In the genomic region with DNA sequence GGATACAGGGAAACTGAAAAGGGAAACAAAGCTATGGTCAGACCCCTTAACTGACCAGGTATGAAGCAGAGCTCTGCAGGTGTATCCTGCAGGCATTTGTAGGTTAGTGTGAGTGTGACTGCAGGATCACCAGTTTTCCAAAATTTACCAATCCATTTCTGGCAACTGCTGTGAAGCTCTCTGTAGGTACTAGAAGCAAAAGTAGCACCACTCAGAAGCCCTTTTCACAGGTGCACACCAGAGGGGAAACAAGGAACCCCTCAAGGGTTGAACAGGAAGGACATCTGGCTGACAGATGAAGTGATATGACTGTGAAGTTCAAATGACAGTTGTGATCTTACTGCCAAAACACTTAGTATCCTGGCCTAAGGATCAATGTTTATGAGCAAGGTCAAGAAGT, we compare ENCODE assay signal across 23 mouse cellular contexts.
DNase-seq lines count a peak whose midpoint lies in the region; ATAC-seq and TF ChIP-seq lines count a peak whose summit lies in the region.
"Had no signal": no experiment of that assay in that cellular context is flagged by ENCODE, and none has a peak within 500 bp of the region (broad histone marks: within the 10 kb centered on the region; RNA-seq: fewer than 3 reads in every experiment).

No protein-coding gene starts in this region.

- no peak overlapping the region for H3K4me2 ChIP-seq in heart, postnatal 0 days (ENCODE audit: low read depth, low read length)
- H3K4me2 ChIP-seq in kidney, embryonic 16.5 days (replicated peaks; ENCODE audit: low read depth, low read length) = no peak overlapping the region
- H3K4me2 ChIP-seq: embryonic facial prominence, embryonic 15.5 days; hindbrain, embryonic 13.5 days had no signal

- no peak for ATAC-seq in heart, postnatal 0 days (ENCODE audit: insufficient read depth, low read depth)
- 0 out of 2 replicates have a peak, but pooled peaks have one; percentile 34 for ATAC-seq in megakaryocyte, adult 5-6 weeks (ENCODE audit: poor library complexity, severe bottlenecking)
- ATAC-seq in kidney, embryonic 16.5 days (ENCODE audit: low FRiP score, low TSS enrichment) = no peak
- ATAC-seq: forebrain, embryonic 14.5 days had no signal

- no peak for TF ChIP-seq CTCF in heart, postnatal 0 days (IDR thresholded peaks at IDR 0.05; ENCODE audit: low read depth)
- no peak for TF ChIP-seq CTCF in thymus, adult 2 months (IDR thresholded peaks at IDR 0.05; ENCODE audit: borderline replicate concordance, control insufficient read depth, extremely low read depth, insufficient read depth, low read length, poor library complexity)

- no peak overlapping the region for H3K4me3 ChIP-seq in heart, postnatal 0 days (ENCODE audit: low read depth, low read length)
- H3K4me3 ChIP-seq in thymus, adult 2 months (ENCODE audit: control insufficient read depth, insufficient read depth, low read length) = no peak overlapping the region
- no peak overlapping the region for H3K4me3 ChIP-seq in kidney, embryonic 16.5 days (ENCODE audit: low read length)
- H3K4me3 ChIP-seq: embryonic facial prominence, embryonic 15.5 days; erythroblast, embryonic 14.5 days; forebrain, embryonic 10.5 days; gastrocnemius, adult 2 months; heart, embryonic 10.5 days; hindbrain, embryonic 13.5 days had no signal

- H3K36me3 ChIP-seq in heart, postnatal 0 days (replicated peaks; ENCODE audit: control insufficient read depth, insufficient read depth, low read length) = no peaks in the 10 kb centered on the region
- no peaks in the 10 kb centered on the region for H3K36me3 ChIP-seq in thymus, adult 2 months (ENCODE audit: control insufficient read depth, insufficient read depth, low read length)
- no peaks in the 10 kb centered on the region for H3K36me3 ChIP-seq in kidney, embryonic 16.5 days (ENCODE audit: insufficient read depth, low read length)
- H3K36me3 ChIP-seq: embryonic facial prominence, embryonic 15.5 days; forebrain, embryonic 10.5 days; heart, embryonic 10.5 days; hindbrain, embryonic 13.5 days had no signal

- no peaks in the 10 kb centered on the region for H3K27me3 ChIP-seq in heart, postnatal 0 days (ENCODE audit: control insufficient read depth, insufficient read depth, low read length)
- no peaks in the 10 kb centered on the region for H3K27me3 ChIP-seq in thymus, adult 2 months (ENCODE audit: control insufficient read depth, insufficient read depth, low read length)
- no peaks in the 10 kb centered on the region for H3K27me3 ChIP-seq in kidney, embryonic 16.5 days (ENCODE audit: insufficient read depth, low read length)
- H3K27me3 ChIP-seq: embryonic facial prominence, embryonic 15.5 days; hindbrain, embryonic 13.5 days had no signal

- H3K9me3 ChIP-seq in heart, postnatal 0 days (replicated peaks; ENCODE audit: control insufficient read depth, low read length) = peaks cover 5% of the 10 kb centered on the region; the same call in 1 of the 2 replicates
- peaks cover 14% of the 10 kb centered on the region for H3K9me3 ChIP-seq in kidney, embryonic 16.5 days (ENCODE audit: low read length)
- H3K9me3 ChIP-seq: embryonic facial prominence, embryonic 15.5 days had no signal

- no peak for DNase-seq in heart, postnatal 0 days (ENCODE audit: low spot score)
- DNase-seq in heart, adult 8-10 months (ENCODE audit: low spot score) = no peak
- DNase-seq in thymus, adult 2 months = peak; percentile 73
- peak; percentile 76 for DNase-seq in thymus, postnatal 25 days
- no peak for DNase-seq in retina, postnatal 1 day
- no peak for DNase-seq in kidney, postnatal 14 days
- DNase-seq: adrenal gland, postnatal 14 days; B cell, adult 2 months; cerebellum, adult 2 months; cerebellum, postnatal 10 days; embryo, embryonic 11 days; gastrocnemius, adult 2 months; gastrocnemius, postnatal 25 days; heart, adult 11 months; heart, postnatal 14 days had no signal

- peak overlapping the region; percentile 34; the same call in 1 of the 2 replicates for H3K27ac ChIP-seq in heart, postnatal 0 days (ENCODE audit: low read depth)
- H3K27ac ChIP-seq in thymus, adult 2 months (ENCODE audit: control insufficient read depth, insufficient read depth, low read length) = peak overlapping the region; percentile 82; the same call in 1 of the 2 replicates
- no peak overlapping the region for H3K27ac ChIP-seq in kidney, embryonic 16.5 days (ENCODE audit: low read length)
- H3K27ac ChIP-seq: embryonic facial prominence, embryonic 15.5 days; forebrain, embryonic 10.5 days; gastrocnemius, adult 2 months; heart, embryonic 10.5 days; hindbrain, embryonic 13.5 days had no signal

- no peak for TF ChIP-seq EP300 in heart, postnatal 0 days (IDR thresholded peaks at IDR 0.05; ENCODE audit: low read depth)

- no peaks in the 10 kb centered on the region for H3K4me1 ChIP-seq in heart, postnatal 0 days (ENCODE audit: control insufficient read depth, insufficient read depth)
- peaks cover 8% of the 10 kb centered on the region for H3K4me1 ChIP-seq in thymus, adult 2 months (replicated peaks; ENCODE audit: control insufficient read depth, insufficient read depth, low read length)
- no peaks in the 10 kb centered on the region for H3K4me1 ChIP-seq in kidney, embryonic 16.5 days (ENCODE audit: insufficient read depth, low read length)
- H3K4me1 ChIP-seq: embryonic facial prominence, embryonic 15.5 days; forebrain, embryonic 10.5 days; heart, embryonic 10.5 days; hindbrain, embryonic 13.5 days had no signal

- TF ChIP-seq POLR2A in thymus, adult 2 months (IDR thresholded peaks at IDR 0.05; ENCODE audit: control insufficient read depth, extremely low read depth, insufficient read depth, low read length, poor library complexity) = no peak

- H3K9ac ChIP-seq in heart, postnatal 0 days (replicated peaks; ENCODE audit: low read depth, low read length) = no peak overlapping the region
- no peak overlapping the region for H3K9ac ChIP-seq in kidney, embryonic 16.5 days (replicated peaks; ENCODE audit: low read length)
- H3K9ac ChIP-seq: embryonic facial prominence, embryonic 15.5 days; hindbrain, embryonic 13.5 days had no signal

Comparison
In these comparisons a context has a peak if more than half of its experiments do, and no peak if none do; other contexts are left out.
1. DNase-seq: peak in thymus, adult 2 months (single experiment) and thymus, postnatal 25 days (single experiment); none in heart, postnatal 0 days (single experiment), heart, adult 8-10 months (single experiment), retina, postnatal 1 day (single experiment) and kidney, postnatal 14 days (single experiment).